Mouse (Mus musculus) liver, postnatal 0 days (tissue): ENCODE measurements around the gene Pglyrp2. TPM values are rescaled to one million over a fixed set of nuclear protein-coding genes. Genes with fewer than 3 reads are reported as not detected.

Experiments
- ATAC-seq: fragments of 200-750 bp; cut with Nextera tagmentation; 2 replicates; pipeline ENCODE4 v1.8.0; 2017; ENCODE audit warnings: mild to moderate bottlenecking, moderate library complexity
- DNase-seq: peaks from one replicate; pipeline ENCODE4 v3.0.0-alpha.2; 2016
- H3K27ac ChIP-seq: fragments of 300-500 bp; sonication (generic); 2 replicates; pipeline ENCODE4 v1.5.1; 2014; ENCODE audit warnings: antibody characterized with exemption, moderate library complexity, mild to moderate bottlenecking, low read depth
- H3K27me3 ChIP-seq: fragments of 300-500 bp; sonication (generic); 2 replicates; pipeline ENCODE4 v1.6.1; 2014; ENCODE audit warnings: low read length, control low read depth, mixed read lengths; ENCODE audit not compliant: insufficient read depth
- H3K36me3 ChIP-seq: fragments of 300-500 bp; sonication (generic); replicated peaks from 2 replicates; pipeline ENCODE4 v1.6.1; 2014; ENCODE audit warnings: mild to moderate bottlenecking, control low read depth, low read length, moderate library complexity, mixed read lengths; ENCODE audit not compliant: insufficient read depth
- H3K4me1 ChIP-seq: fragments of 300-500 bp; sonication (generic); 2 replicates; pipeline ENCODE4 v1.6.1; 2014; ENCODE audit warnings: antibody characterized with exemption, mild to moderate bottlenecking, control low read depth; ENCODE audit not compliant: insufficient read depth
- H3K4me2 ChIP-seq: fragments of 300-500 bp; sonication (generic); 2 replicates; pipeline ENCODE4 v1.6.1; 2014; ENCODE audit warnings: low read depth, mild to moderate bottlenecking, low read length, moderate library complexity, mixed read lengths
- H3K4me3 ChIP-seq: fragments of 300-500 bp; sonication (generic); 2 replicates; pipeline ENCODE4 v1.5.1; 2014; ENCODE audit warnings: low read depth, low read length
- H3K9ac ChIP-seq: fragments of 300-500 bp; sonication (generic); replicated peaks from 2 replicates; pipeline ENCODE4 v1.6.1; 2014; ENCODE audit warnings: mild to moderate bottlenecking, moderate library complexity
- H3K9me3 ChIP-seq: fragments of 300-500 bp; sonication (generic); 2 replicates; pipeline ENCODE4 v1.6.1; 2016; ENCODE audit warnings: mild to moderate bottlenecking, control low read depth, low read length, mixed read lengths
- CTCF ChIP-seq: sonication (generic); IDR thresholded peaks from 2 replicates; pipeline ENCODE4 v1.5.1; 2016; ENCODE audit warnings: antibody characterized with exemption, low read depth
- EP300 ChIP-seq: IDR thresholded peaks from 2 replicates; pipeline ENCODE4 v1.6.1; 2016; ENCODE audit warnings: antibody characterized with exemption, low read depth, mild to moderate bottlenecking
- WGBS: fragments of 180-500 bp; shearing (Covaris S2); extraction: QIAGEN DNeasy Blood & Tissue Kit; methylation state at CpG from one replicate; pipeline ENCODE4 v1.1.7; 2014; ENCODE audit not compliant: insufficient replicate concordance; 5-methylcytosine and 5-hydroxymethylcytosine counted together
- microRNA-seq: library from miRNA; unstranded; fragments of <30 nt; microRNA quantifications from one replicate; pipeline ENCODE4, GENCODE M21; 2016
- polyA plus RNA-seq: library from polyadenylated mRNA; unstranded; fragments of >200 nt; fragmentation: Nextera tagmentation; extraction: Ambion mirVana; gene quantifications from 2 replicates; pipeline ENCODE4 v1.2.1, GENCODE M21; 2015

Pglyrp2 gene
- polyA plus RNA-seq, 1 experiment from 2014 or later: 53.7 TPM

DNA sequence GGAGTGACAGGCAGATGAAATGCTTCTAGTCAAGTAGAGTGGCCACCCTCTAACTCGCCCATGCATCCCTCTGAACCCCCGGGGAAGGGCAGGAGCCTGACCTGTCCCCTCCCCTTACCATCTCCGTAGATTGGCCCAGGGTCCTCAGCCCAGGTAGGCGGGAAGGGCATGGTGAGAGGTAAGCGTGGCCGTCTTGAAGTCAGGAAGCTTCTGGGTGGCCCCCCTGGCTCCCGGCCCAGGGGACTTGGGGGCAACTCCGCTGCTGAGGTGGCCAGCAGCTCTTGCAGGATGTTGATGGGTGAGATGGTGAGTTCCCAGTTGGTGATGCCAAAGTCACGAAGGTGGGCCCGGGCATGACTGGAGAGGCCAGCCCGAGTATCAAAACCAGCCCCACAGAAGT lies 56.3 kb downstream of the Pglyrp2 start:
- Histone ChIP-seq H3K4me3 (no peak overlapping the region), H3K4me2 (no peak overlapping the region), H3K27ac (no peak overlapping the region), H3K9ac (no peak overlapping the region), H3K9me3 (no peaks in the 10 kb centered on the region), H3K4me1 (peaks cover 27% of the 10 kb centered on the region), H3K36me3 (no peaks in the 10 kb centered on the region), H3K27me3 (no peaks in the 10 kb centered on the region)
- DNase-seq (no peak), ATAC-seq (no peak)
- WGBS: 88% methylated on average over 11 of the region's 11 CpGs
- no peak for TF ChIP-seq CTCF
- no peak for TF ChIP-seq EP300

- peak overlapping the region; percentile 95; the same call in 1 of the 2 replicates for H3K9ac ChIP-seq
- DNase-seq (no peak), ATAC-seq (peak; percentile 29)
- no peaks in the 10 kb centered on the region for H3K9me3 ChIP-seq
- peaks cover 33% of the 10 kb centered on the region for H3K4me1 ChIP-seq
- 55% methylated on average over 1 of the region's 1 CpGs for WGBS
- H3K27ac ChIP-seq: no peak overlapping the region
- H3K4me2 ChIP-seq: peak overlapping the region; percentile 78
- H3K36me3 ChIP-seq: peaks cover 15% of the 10 kb centered on the region
- no peaks in the 10 kb centered on the region for H3K27me3 ChIP-seq
- TF ChIP-seq EP300: peak; percentile 53; the same call in 1 of the 2 replicates
- TF ChIP-seq CTCF: no peak
- no peak overlapping the region; the same call in 1 of the 2 replicates for H3K4me3 ChIP-seq
These were observed 58.7 kb downstream of the Pglyrp2 start for GRCm38 (mm10) chr17:32365296-32365695.

- H3K27ac ChIP-seq: peak overlapping the region; percentile 74
- 31% methylated on average over 5 of the region's 5 CpGs for WGBS
- DNase-seq (no peak), ATAC-seq (peak; percentile 18)
- peak overlapping the region; percentile 95 for H3K9ac ChIP-seq
- H3K4me2 ChIP-seq: peak overlapping the region; percentile 78
- TF ChIP-seq EP300: no peak
- no peak for TF ChIP-seq CTCF
- no peaks in the 10 kb centered on the region for H3K9me3 ChIP-seq
- peaks cover 33% of the 10 kb centered on the region for H3K4me1 ChIP-seq
- peak overlapping the region; percentile 93 for H3K4me3 ChIP-seq
- H3K27me3 ChIP-seq: no peaks in the 10 kb centered on the region
- H3K36me3 ChIP-seq: peaks cover 19% of the 10 kb centered on the region
These were observed 59.1 kb downstream of the Pglyrp2 start for GRCm38 (mm10) chr17:32364850-32365249.

DNA sequence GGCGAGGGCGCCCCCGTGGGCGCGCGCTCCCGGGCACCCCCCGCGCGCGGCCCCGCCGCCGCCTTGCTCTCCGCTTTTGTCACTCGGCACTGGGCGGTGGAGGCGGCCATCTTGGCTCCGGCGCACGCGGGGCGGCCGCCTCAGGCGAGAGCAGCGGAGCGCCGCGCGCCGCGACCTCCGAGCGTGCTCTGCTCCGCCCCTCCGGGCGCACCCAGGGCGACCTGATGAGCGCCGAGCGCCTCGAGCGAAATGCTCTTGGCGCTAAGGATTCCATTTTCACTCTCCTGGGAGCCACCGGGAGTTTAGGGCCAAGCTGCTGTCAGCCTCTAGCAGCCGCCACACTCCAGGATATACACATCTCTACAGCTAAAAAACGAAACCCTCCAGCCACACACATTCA lies 59.6 kb downstream of the Pglyrp2 start:
- no peak for TF ChIP-seq EP300
- TF ChIP-seq CTCF: 0 out of 2 replicates have a peak, but pooled peaks have one; percentile 8
- H3K27me3 ChIP-seq: no peaks in the 10 kb centered on the region
- WGBS: 1% methylated on average over 36 of the region's 47 CpGs
- ATAC-seq (peak; percentile 94), DNase-seq (peak; percentile 90)
- H3K4me2 ChIP-seq: peak overlapping the region; percentile 78
- H3K4me3 ChIP-seq: peak overlapping the region; percentile 93
- peak overlapping the region; percentile 95 for H3K9ac ChIP-seq
- no peaks in the 10 kb centered on the region for H3K9me3 ChIP-seq
- peaks cover 24% of the 10 kb centered on the region for H3K36me3 ChIP-seq
- H3K27ac ChIP-seq: peak overlapping the region; percentile 74
- H3K4me1 ChIP-seq: peaks cover 33% of the 10 kb centered on the region

GRCm38 (mm10) chr17:32363821-32364301 lies 60.1 kb downstream of the Pglyrp2 start:
- ATAC-seq (peak; percentile 55), DNase-seq (no peak)
- H3K9ac ChIP-seq: peak overlapping the region; percentile 95
- under 1% methylated on average over 28 of the region's 50 CpGs for WGBS
- H3K9me3 ChIP-seq: no peaks in the 10 kb centered on the region
- peak overlapping the region; percentile 78 for H3K4me2 ChIP-seq
- peaks cover 29% of the 10 kb centered on the region for H3K4me1 ChIP-seq
- H3K27ac ChIP-seq: peak overlapping the region; percentile 69
- H3K36me3 ChIP-seq: peaks cover 28% of the 10 kb centered on the region
- peak overlapping the region; percentile 93 for H3K4me3 ChIP-seq
- TF ChIP-seq CTCF (no peak), EP300 (no peak)
- H3K27me3 ChIP-seq: no peaks in the 10 kb centered on the region

DNA sequence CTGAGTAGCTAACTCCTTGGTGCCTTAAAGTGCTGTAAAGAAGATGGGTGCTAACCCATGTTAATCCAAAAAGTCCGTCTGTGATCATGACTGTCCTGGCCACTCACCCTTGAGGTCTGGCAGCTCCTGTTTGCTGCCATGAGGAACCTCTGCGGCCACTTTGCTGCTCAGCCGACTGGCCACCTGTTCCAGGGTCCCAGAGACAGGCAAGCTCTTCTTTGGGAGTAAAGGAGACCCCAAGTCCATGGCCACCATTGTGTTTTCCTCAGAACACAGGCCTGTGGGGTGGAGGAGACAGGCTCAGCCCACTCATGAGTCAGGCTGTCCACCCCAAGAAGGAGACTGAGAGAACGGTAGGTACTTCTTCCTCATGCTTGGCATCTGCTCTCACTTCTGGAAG lies 61.3 kb downstream of the Pglyrp2 start:
- Histone ChIP-seq H3K27me3 (no peaks in the 10 kb centered on the region), H3K4me3 (peak overlapping the region; percentile 93; the same call in 1 of the 2 replicates), H3K4me1 (peaks cover 29% of the 10 kb centered on the region), H3K4me2 (peak overlapping the region; percentile 78; the same call in 1 of the 2 replicates), H3K27ac (no peak overlapping the region), H3K36me3 (peaks cover 40% of the 10 kb centered on the region), H3K9ac (no peak overlapping the region), H3K9me3 (no peaks in the 10 kb centered on the region)
- 72% methylated on average over 4 of the region's 4 CpGs for WGBS
- ATAC-seq: no peak
- no peak for DNase-seq
- TF ChIP-seq CTCF: no peak
- TF ChIP-seq EP300: no peak

Small RNA genes within 50 kb of the gene (microRNA-seq; reads per million reads assigned to microRNA genes)
- not detected for gene Gm22201

Other genes starting within 250 kb of the Pglyrp2 start
- gene Ephx3, start 234.6 kb downstream of the Pglyrp2 start, polyA plus RNA-seq: not detected in 2 replicates
- gene Brd4, start 139.4 kb downstream of the Pglyrp2 start, polyA plus RNA-seq: 20.2 and 20.7 TPM in 2 replicates
- gene Akap8, start 102.9 kb downstream of the Pglyrp2 start, polyA plus RNA-seq: 14.5 and 17.3 TPM in 2 replicates
- gene Akap8l, start 73.6 kb downstream of the Pglyrp2 start, polyA plus RNA-seq: 21.5 and 23.8 TPM in 2 replicates
- 2.7 and 3.2 TPM in 2 replicates for gene Wiz, start 34.7 kb downstream of the Pglyrp2 start, polyA plus RNA-seq
- 2.9 and 3.1 TPM in 2 replicates for gene Rasal3, start 20.6 kb downstream of the Pglyrp2 start, polyA plus RNA-seq
- 0.22 and 0.32 TPM in 2 replicates for gene Cyp4f39, start 28.6 kb upstream of the Pglyrp2 start, polyA plus RNA-seq
- gene Cyp4f17, start 81.9 kb upstream of the Pglyrp2 start, polyA plus RNA-seq: 2.7 and 2.9 TPM in 2 replicates
- 5.9 and 6.9 TPM in 2 replicates for gene Cyp4f16, start 112.4 kb upstream of the Pglyrp2 start, polyA plus RNA-seq
- gene Cyp4f37, start 197.1 kb upstream of the Pglyrp2 start, polyA plus RNA-seq: not detected in 2 replicates
- gene Cyp4f40, start 234.7 kb upstream of the Pglyrp2 start, polyA plus RNA-seq: not detected in 2 replicates